Mouse (Mus musculus) mesoderm, embryonic 11.5 days (tissue): Measurements from ENCODE around the gene Cdc25b.
A peak's percentile ranks its signal among the peaks of the same experiment; 100 is the strongest.

Experiments used
- DNase-seq: peaks from one replicate; pipeline ENCODE4 v3.0.0-alpha.2; 2012; ENCODE audit warnings: low read depth, low spot score

Cdc25b gene

GRCm38 (mm10) chr2:131190344-131191004 is 3.7 kb downstream of the Cdc25b start:
- DNase-seq: peak; percentile 78

GRCm38 (mm10) chr2:131191005-131191390 is 4.2 kb downstream of the Cdc25b start:
- DNase-seq: no peak

GRCm38 (mm10) chr2:131196606-131197316 is 10.0 kb downstream of the Cdc25b start:
- no peak for DNase-seq

- no peak for DNase-seq
These were observed 14.0 kb downstream of the Cdc25b start for GRCm38 (mm10) chr2:131200710-131201109.

DNA sequence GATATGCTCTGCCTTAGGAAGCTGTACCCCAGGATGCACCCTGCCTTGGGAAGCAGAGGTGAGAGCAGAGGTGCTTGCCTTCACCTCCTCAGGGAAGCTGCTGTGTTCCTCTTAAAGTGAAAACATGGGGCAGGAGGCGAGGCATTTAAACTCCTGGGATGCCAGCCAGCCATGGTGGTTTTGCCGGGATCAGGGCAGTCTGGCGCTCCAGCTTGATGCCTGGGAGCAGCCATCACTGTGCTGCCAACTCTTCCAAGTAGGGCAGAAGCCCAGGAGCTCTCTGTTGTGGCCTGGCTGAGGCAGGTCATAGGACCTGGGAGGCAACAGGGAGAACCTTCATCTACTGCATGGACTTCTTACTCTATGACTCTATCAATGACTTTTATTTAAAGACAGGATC is 14.5 kb downstream of the Cdc25b start:
- no peak for DNase-seq

DNA sequence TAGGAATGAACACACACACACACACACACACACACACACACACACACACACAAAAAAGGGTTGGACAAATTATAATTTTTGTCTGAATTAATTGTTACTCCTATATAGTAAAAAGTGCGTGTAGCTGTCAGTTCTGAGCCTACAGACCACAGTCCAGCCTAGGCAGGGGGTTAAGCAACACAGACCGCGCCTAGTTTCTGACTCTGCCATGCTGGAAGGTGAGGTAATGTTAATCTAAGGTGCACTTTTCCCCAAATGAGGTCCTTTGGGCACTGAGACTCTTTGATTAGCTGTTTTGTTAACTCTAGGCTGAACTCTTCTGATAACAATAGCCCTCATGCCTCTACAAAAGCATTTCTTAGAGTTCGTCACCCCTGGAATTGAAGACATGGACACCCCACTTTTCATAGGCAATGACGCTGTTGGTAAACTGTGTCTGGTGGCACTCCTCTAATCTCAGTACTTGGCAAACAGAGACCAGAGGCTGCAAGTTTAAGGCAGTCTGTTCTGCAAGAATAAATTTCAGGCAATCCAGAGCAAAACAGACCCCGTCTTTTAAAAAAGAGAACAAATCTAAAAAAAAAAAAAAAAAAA is 17.2 kb downstream of the Cdc25b start:
- DNase-seq: no peak

GRCm38 (mm10) chr2:131204410-131204981 is 17.7 kb downstream of the Cdc25b start:
- no peak for DNase-seq

DNA sequence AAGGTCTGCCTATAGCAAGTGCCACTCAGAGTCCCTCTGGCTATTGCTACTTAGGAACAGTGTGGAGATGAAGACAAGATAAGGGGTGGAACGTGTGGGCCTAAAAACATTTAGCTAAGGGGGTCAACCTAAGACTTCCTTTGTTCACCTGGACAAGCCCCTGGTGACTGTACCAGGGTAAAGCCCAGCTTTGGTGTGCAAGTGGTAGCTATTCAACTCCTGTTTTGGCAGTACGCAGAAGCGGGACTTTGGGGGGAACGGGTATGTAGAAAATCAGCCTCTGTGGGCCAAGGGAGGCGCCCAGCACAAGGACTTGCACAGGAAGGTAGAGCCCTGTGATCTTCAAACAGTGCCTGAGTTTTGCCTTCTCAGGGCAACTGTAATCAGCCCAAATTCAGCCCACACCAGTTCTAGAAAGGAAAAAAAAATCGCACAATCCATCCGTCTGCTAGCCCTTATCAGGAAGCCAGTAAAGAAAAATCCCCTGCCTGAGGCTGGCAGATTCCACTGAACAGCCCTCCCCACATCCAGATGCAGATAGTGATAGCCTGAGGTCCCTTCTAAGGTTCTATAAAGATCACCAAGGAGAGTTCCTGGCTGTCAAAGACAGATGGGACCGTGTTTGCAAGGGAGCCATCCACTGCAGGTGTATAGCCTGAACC is 18.9 kb downstream of the Cdc25b start:
- DNase-seq: no peak

DNA sequence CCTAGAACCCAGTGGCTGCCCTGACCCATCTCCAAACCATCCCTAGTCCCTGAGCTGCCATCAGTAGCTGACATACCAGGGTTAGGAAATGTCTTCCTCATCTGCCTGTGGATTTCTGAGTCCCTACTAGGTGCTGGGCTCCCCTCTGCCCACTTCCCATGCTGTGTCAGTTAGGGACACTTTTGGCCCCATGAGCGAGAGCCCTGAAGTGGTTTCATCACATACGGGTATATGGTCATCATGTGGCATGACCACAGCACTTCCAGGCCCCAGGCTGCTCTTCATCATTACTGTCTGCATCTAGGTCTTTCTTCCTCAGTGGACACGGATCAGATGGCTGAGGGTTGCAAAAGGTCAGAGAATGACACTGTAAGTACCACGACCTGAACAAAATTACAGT is 20.0 kb downstream of the Cdc25b start, which contains the start of gene Ap5s1:
Gene Ap5s1 (plus strand): TSS at position 301 of the 400 bp plus-strand sequence.
- DNase-seq: no peak

GRCm38 (mm10) chr2:131208356-131208755 is 21.6 kb downstream of the Cdc25b start:
- no peak for DNase-seq

- no peak for DNase-seq
These were observed 22.5 kb downstream of the Cdc25b start for GRCm38 (mm10) chr2:131209125-131209795.

GRCm38 (mm10) chr2:131209969-131210792 is 23.4 kb downstream of the Cdc25b start:
- DNase-seq: peak; percentile 97

DNA sequence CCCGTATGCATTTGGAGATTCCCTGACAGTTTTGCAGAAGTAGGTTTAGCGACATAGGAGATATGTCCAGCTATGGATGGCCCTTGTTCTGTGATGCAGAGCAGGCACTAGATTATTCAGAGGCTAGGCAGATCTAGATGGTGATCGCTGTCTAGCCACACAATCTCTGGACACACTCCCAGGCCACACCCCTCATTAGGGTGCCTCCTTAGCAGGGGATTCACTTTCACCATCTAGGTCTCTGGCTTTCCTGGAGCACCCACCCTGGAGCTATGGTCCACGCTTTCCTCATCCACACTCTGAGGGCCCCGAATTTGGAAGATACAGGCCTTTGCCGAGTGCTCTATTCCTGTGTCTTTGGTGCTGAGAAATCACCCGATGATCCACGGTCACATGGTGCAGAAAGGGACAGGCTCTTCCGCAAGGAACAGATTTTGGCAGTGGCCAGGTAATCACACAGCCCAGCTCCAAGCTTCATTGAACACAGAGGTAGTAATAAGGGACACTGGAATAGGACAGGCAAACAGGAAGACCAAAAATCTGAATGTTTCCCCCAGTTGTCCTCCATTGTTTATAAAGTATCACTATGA is 24.4 kb downstream of the Cdc25b start:
- no peak for DNase-seq

GRCm38 (mm10) chr2:131213773-131214172 is 27.0 kb downstream of the Cdc25b start:
- DNase-seq: no peak

DNA sequence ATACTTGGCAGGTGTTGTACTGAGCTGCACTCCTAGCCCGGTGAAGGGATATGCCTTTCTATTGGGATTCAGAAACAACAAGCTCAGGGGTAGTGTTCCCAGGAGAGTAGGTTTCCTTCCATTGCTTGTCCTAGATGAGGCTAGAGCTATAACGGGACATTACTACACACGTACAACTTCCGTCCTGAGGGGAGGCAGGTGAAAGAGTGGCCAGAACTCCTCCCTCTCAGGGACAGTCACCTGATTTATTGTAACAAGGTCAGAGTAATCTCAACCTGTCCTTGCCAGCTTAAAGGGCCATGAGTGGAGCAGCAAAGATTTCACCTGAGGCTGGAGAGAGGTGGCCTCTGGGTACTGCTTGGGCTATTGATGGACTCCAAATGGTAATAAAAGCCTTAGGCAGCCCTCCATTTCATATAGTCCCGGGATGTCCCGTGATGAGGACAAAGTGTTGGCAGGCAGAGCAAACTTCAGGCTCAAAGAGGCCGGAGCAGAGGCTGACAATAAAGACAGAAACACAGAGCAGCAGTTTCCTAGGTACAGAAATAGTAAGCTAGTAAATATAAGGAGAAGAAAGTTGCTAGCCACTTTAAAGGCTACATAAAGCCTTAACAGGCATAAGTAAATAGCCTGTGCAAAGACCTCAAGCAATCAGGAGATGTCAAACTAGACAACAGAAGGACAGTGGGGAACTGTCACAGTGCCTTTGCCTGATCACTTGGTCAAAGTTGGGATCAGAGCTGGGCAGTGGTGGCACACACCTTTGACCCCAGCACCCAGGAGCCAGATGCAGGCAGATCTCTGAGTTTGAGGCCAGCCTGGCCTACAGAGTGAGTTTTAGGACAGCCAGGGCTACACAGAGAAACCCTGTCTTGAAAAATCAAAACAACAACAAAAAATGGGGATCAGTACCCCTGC is 29.5 kb downstream of the Cdc25b start:
- DNase-seq: no peak

DNA sequence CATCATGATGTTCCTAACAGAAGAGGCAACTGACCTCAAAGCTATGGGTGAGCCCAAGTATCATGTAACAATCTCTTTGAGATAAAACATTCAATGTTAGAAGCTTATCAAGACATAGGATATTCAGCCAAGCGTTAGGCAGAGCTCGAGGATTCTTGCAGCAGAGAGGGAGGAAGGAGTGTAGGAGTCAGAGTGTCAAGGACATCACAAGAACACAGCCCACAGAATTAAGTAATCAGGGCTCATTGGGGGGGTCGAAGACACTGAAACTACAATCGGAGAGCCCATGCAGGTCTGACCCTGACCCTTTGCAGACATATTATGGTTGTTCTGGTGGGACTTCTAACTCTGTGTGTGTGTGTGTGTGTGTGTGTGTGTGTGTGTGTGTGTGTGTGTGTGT is 33.3 kb downstream of the Cdc25b start:
- DNase-seq: no peak

DNA sequence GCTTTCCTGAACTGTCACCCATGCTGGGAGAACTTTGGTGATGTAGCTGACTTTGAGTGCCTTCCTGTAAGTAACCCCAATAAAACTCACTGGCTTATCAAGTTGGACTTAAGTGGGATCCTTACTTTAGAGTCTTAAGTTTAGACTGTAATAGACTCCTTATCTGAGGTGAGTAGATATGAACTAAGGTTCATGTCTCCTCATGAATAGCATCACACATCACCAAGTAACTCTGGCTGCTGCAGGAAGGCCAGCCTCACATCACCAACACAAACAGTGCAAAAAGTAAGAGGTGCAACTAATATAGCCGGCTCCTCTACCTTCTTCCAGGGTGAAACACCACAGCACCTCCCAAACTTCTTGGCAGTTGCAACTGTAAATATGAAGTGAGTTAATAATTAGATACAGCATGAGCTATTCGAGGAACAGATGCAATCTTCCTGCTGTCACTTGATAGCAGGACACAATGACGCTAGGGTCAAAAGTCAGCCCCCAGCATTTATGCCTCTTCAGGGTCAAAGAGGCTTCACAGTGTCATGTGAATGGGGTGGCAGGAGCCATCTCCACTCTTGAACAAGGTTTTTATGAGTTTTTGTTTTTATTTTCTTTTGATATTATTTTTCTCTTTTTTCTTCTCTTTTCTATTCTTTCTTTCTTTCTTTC is 35.2 kb downstream of the Cdc25b start:
- no peak for DNase-seq

GRCm38 (mm10) chr2:131222562-131222961 is 35.8 kb downstream of the Cdc25b start:
- no peak for DNase-seq

DNA sequence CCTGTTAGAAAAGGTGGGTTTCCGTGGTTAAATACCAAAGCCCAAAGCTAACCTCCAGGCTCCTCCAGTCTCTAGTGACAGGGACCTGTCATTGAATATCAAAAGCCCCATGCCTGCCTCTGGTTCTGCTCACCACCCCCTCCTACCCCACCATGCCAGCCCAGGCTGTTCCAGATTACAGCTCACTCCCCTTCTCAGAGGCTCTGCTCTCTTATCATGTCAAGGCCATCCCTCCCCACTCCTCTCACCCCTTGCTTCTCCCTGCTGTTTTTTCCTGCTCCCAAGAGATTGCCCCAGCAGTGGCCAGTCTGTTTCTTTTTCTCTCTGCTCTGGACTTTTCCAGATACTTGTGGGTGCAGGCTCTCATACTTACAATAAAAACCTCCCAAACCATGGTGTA is 36.8 kb downstream of the Cdc25b start:
- DNase-seq: no peak
